Mouse (Mus musculus) bone marrow, adult 2 months (tissue): ENCODE measurements around the gene Wdr78. TPM values are rescaled to one million over a fixed set of nuclear protein-coding genes. Genes with fewer than 3 reads are reported as not detected.
A peak's percentile ranks its signal among the peaks of the same experiment; 100 is the strongest.

Experiments used
- H3K27ac ChIP-seq: fragments of 200-500 bp; 2 replicates; pipeline ENCODE4 v1.5.1; 2012; ENCODE audit warnings: low read depth, mild to moderate bottlenecking, control low read depth, inconsistent platforms, low read length; ENCODE audit not compliant: control insufficient read depth, poor library complexity, insufficient read depth
- H3K4me1 ChIP-seq: fragments of 200-500 bp; 2 replicates; pipeline ENCODE4 v1.6.1; 2011; ENCODE audit warnings: low read length; ENCODE audit not compliant: control insufficient read depth, insufficient read depth
- H3K4me3 ChIP-seq: fragments of 200-500 bp; replicated peaks from 2 replicates; pipeline ENCODE3; 2011; ENCODE audit warnings: mild to moderate bottlenecking, low read depth, low read length, control low read depth; ENCODE audit not compliant: control insufficient read depth
- CTCF ChIP-seq: fragments of 200-500 bp; IDR thresholded peaks from 2 replicates; pipeline ENCODE4 v1.5.1; 2011; ENCODE audit warnings: low read length, control low read depth; ENCODE audit not compliant: control insufficient read depth, insufficient read depth
- POLR2A ChIP-seq: fragments of 200-500 bp; IDR thresholded peaks from 2 replicates; pipeline ENCODE4 v1.6.1; 2011; ENCODE audit warnings: low read depth, mild to moderate bottlenecking, control low read depth, low read length, borderline replicate concordance; ENCODE audit not compliant: control insufficient read depth
- WGBS: fragments of 180-500 bp; shearing (Covaris S2); methylation state at CpG from one replicate; pipeline ENCODE4 v1.1.7; 2018; 5-methylcytosine and 5-hydroxymethylcytosine counted together
- polyA plus RNA-seq: library from polyadenylated mRNA; stranded (reverse); fragments of >200 nt; gene quantifications from 2 replicates; pipeline ENCODE4 v1.2.4, GENCODE M21; 2011; ENCODE audit warnings: low replicate concordance; ENCODE audit not compliant: missing spikeins, insufficient read depth, insufficient read length

Wdr78 gene
- polyA plus RNA-seq, 1 experiment: 2.0 TPM

DNA sequence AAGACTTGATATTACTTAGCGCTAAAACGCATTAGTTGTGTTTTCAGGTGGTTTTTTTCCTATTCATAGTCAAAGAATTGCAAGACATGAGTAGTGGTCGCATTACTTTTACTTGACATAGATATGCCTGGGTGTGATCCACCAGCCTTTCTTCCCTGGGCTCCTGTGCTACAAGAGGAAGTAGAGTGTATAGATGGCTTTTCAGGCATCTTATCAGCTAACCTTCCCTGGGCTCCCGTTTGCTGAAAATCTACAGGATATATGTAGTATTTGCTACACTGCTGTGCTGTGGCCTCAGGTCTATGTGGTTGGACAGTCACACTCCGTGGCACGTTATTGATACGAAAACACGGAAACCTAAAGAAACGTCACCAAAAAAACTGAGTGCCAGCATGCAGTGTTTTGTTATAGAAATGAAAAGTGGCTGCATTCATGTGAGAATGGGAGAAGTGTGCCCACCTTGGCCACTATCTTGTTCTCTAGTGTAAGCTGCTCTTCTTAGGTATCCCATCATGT, 6.6 kb upstream of the Wdr78 start:
- peaks cover 3% of the 10 kb centered on the region; the same call in 1 of the 2 replicates for H3K4me1 ChIP-seq
- peak overlapping the region; percentile 62 for H3K4me3 ChIP-seq
- H3K27ac ChIP-seq: no peak overlapping the region; the same call in 1 of the 2 replicates
- 36% methylated on average over 9 of the region's 9 CpGs for WGBS
- TF ChIP-seq POLR2A (no peak), CTCF (no peak)

DNA sequence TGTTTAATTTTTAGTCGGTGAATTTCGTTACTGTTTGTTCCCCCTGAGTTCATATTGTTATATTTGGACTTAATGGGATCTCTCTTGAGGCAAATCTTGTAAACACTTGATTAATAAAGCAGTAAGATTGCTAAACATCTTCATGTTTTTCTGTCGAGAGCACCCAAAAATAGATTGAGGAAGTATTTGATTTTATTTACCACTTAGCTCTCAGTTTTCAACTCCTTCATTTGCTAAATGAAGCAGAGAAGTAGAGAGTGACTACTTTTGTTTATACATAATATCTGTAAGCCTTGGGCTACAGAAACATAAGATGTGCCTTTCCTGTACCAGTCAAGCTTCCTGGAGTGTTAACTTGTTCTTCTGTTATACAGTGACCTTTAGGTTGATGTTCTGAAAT, 6.0 kb upstream of the Wdr78 start:
- Histone ChIP-seq H3K4me1 (peaks cover 4% of the 10 kb centered on the region; the same call in 1 of the 2 replicates), H3K4me3 (peak overlapping the region; percentile 98), H3K27ac (no peak overlapping the region)
- whole genome bisulfite sequencing: 1% methylated on average over 3 of the region's 3 CpGs
- TF ChIP-seq CTCF (no peak), POLR2A (no peak)

DNA sequence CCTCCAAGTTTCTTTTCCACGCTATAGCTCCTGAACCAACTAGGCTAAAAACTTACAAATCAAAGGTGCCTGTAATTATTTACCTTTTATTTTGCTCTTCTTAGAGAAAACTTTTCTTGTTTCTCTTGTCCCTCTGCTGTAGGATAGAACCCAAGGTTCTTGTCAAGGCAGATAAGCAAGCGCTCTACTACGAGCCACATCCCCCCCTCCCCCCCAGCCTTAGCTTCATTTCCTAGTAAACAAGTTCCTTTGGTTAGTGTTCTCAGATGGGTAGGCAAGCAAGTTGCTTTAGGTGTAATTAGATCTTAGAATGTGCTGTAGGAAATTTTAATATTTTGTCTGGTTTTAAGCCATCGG, 5.7 kb upstream of the Wdr78 start:
- Histone ChIP-seq H3K4me1 (peaks cover 5% of the 10 kb centered on the region; the same call in 1 of the 2 replicates), H3K4me3 (peak overlapping the region; percentile 98), H3K27ac (peak overlapping the region; percentile 99)
- no peak for TF ChIP-seq POLR2A
- TF ChIP-seq CTCF: no peak
- 0% methylated on average over 4 of the region's 4 CpGs for WGBS

DNA sequence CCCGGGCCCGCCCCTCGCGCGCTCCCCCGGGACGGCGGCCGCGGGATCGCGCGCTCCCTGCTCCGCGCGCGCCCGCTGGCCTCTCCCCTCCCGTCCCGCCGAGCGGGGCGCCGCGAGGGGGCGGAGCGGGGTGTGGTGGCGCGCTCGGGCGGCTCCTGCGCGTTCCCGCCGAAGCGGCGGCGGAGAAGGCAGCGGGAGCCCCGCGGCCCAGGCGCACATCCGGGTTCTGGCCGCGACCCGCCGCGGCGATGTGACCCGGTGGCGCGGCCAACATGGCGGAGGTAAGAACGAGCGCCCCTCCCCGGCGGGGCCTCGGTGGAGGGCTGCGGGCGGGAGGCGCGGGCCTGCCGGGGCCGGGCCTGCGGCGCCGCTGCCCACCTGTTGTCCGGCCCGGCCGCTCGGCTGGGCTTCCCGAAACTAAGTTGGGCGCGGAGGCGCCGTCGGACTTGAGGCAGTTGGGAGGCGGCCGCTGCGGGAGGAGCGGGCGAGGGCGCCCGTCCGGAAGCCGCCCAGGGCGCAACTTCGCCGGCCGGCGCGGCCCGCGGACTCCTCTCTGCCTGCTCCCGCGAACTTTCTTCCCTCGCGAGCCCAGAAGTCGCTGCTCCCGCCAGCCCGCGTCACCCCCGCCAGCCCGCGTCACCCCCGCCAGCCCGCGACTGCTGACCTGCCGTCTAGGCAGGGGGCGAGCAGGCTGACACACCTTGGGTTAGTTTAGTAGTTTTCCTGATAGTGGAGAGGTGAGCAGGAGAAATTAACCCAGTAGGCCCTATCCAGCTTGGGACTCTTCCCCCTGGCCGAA, 5.1 kb upstream of the Wdr78 start:
- peaks cover 6% of the 10 kb centered on the region for H3K4me1 ChIP-seq
- peak overlapping the region; percentile 99 for H3K27ac ChIP-seq
- TF ChIP-seq CTCF (no peak), POLR2A (peak; percentile 76; the same call in 1 of the 2 replicates)
- under 1% methylated on average over 106 of the region's 111 CpGs for WGBS
- peak overlapping the region; percentile 98 for H3K4me3 ChIP-seq

DNA sequence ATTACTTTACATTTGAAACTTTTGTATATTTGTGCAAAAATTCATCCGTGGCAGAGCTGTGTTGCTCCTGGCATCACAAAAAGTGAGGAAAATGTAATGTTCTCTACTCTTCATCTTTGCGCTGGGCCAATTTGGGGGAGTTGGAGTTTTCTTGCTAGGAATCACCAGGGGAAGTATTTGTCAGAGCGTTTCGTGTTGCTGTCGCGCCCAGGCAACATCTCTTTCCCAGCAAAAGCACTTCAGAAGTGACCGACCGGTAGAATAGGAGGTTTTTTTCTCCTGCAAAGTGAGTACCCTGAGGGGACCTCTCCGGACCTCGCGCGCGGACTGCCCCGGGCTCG, 4.5 kb upstream of the Wdr78 start:
- Histone ChIP-seq H3K4me1 (peaks cover 6% of the 10 kb centered on the region), H3K27ac (peak overlapping the region; percentile 99), H3K4me3 (peak overlapping the region; percentile 75)
- no peak for TF ChIP-seq POLR2A
- no peak for TF ChIP-seq CTCF
- 3% methylated on average over 15 of the region's 15 CpGs for WGBS

DNA sequence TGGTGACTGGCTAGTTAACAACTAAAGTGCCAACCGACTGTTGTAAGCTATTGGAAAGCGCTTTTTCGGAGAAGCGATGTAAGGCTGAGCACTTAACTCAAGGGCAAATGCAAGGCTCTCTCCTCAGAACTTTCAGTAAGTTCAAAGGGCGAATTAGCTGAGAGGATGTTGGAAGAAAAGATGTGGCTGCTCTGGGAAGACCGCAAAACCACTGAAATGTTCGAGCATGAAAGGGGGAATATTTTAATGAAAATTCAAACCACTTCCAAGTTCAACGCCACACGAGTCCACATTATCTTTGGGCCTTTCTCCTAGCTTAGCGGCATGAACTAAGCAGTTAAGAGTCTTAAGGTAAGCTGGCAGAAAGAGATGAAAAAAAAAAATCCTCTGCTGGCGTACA, 953 bp downstream of the Wdr78 start:
- Histone ChIP-seq H3K4me1 (peaks cover 3% of the 10 kb centered on the region), H3K4me3 (peak overlapping the region; percentile 97), H3K27ac (no peak overlapping the region)
- 7% methylated on average over 11 of the region's 11 CpGs for WGBS
- TF ChIP-seq POLR2A (no peak), CTCF (no peak)

DNA sequence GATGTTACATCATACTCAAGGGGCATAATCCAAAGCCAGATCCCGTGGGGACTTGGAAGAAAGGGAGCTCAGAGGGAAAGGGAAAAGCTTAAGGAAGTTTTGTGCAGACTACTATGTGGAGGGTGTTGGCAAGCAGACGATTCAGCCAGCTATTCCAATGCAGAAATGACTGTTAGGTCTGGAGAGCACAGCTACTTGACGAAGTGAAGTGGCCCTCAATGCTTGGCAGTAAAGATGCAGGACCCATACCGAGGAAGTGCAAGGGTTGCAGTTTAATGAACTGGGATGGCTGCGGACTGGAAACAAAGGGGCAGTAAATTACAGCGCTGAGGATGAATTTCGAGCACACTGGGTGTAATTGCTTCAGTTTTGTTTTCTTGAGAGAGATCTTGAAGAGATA, 1.7 kb downstream of the Wdr78 start:
- Histone ChIP-seq H3K4me1 (peaks cover 3% of the 10 kb centered on the region), H3K4me3 (no peak overlapping the region), H3K27ac (no peak overlapping the region)
- TF ChIP-seq POLR2A (no peak), CTCF (no peak)
- WGBS: 69% methylated on average over 7 of the region's 7 CpGs

DNA sequence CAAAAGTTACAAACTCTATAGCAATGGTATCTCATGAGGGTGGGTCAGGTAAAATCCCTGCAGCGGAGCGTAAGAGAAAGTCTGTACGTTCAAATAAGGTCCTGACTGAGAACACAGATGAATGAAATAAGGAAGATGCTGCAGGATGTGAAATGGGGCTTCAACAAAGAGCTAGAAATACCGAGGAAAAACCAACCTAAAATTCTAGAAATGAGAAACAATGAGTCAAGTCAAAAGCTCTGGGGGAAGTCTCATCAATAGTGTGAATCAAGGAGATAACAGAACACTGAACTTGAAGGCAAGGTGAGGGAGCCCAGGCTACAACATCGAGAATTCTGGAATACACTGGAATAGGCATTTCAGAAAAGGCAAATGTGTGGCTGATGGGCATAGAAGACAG, 15.8 kb downstream of the Wdr78 start:
- TF ChIP-seq CTCF (no peak), POLR2A (no peak)
- 82% methylated on average over 5 of the region's 5 CpGs for WGBS
- Histone ChIP-seq H3K4me1 (no peaks in the 10 kb centered on the region; the same call in 1 of the 2 replicates), H3K27ac (no peak overlapping the region), H3K4me3 (no peak overlapping the region)

DNA sequence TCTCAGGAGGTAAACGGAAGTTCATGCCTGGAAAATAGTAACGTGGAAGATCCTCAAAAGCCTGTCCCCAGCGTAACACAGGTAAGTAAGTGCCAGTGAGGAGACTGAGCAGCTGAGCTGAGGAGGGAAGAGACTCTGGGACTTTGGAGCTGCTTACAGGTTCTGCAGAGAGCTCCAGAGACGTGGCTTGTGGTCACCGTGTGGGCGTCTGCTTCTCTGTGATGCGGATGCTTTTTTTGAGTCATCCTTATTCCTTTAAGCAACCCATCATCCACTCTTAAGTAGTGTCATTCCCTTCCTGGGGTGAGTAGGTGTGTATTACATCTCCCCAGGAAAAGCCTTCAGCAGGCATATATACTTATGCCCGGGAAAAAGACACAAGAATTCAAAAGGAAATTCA, 18.4 kb downstream of the Wdr78 start:
- Histone ChIP-seq H3K4me3 (no peak overlapping the region), H3K4me1 (no peaks in the 10 kb centered on the region), H3K27ac (no peak overlapping the region)
- 79% methylated on average over 8 of the region's 8 CpGs for WGBS
- TF ChIP-seq CTCF (no peak), POLR2A (no peak)
